Mouse (Mus musculus): Measurements from ENCODE around the gene Ccdc113.

Gene Ccdc113

GRCm38 (mm10) chr8:95533584-95534387 lies at the start of gene Ccdc113:
Gene Ccdc113 (plus strand): TSS chr8:95534085.
- CTCF ChIA-PET = no interaction called here

- CTCF ChIA-PET = no interaction called here
Measured at GRCm38 (mm10) chr8:95487800-95488697, 45.8 kb upstream of the Ccdc113 start.

DNA sequence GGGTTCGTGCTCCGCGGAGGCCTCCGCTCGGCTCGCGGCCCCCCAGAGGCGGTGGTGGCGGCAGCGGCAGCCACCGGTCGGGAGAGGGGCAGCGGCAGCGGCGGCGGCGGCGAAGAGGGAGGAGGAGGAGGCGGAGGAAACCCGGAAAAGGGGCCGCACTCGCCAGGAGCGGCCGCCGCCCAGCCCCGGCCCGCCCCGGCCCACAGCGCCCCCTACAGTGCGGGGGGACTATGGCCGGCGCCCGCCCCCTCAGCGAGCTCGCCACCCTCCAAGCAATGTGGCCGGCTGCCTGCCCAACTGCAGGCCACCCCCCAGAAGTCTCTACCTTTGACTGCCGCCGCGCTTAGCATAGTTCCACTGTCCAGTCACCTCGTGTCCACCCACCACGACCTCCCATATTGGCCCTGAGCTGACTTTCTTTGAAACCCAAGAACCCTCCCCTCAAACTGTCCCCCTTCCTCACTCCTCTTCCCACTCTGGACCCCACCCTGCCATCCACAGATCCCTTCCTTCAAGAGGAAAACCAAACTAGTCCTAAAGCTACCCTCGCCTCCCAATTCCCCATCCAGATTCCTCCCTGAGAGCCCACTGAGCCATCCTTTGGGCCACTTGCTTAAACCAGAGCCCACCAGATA lies 45.1 kb upstream of the Ccdc113 start:
- CTCF ChIA-PET = interaction anchor here (0.7 kb wide), 2 partner anchors 137 to 156 kb away, joined by 4 read pairs; partner anchors contain the start of gene Mmp15

DNA sequence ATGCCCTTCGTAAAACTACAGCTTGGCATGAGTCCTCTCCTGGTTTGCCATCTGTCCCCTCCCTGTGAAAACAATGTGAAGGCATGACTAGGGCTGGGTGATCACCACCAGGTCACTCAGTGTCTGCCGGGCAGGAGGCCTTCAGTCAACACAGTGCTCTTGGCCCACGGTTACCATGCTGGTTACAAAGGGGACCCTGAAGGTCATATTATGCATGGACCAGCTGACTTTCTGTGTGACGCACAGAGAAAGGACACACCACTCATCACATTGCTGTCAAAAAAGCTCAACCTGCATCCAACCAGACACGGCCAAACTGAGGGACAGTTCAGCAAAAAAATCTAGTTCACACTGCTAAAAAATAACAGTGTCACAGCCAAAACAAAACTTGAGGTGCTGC lies 43.9 kb upstream of the Ccdc113 start, which contains the start of gene Csnk2a2:
Gene Csnk2a2, minus strand, starts transcription at position 34 of the 400 bp plus-strand sequence.
- CTCF ChIA-PET = no interaction called here

- CTCF ChIA-PET = no interaction called here
Measured at GRCm38 (mm10) chr8:95492057-95492456, 41.8 kb upstream of the Ccdc113 start.

DNA sequence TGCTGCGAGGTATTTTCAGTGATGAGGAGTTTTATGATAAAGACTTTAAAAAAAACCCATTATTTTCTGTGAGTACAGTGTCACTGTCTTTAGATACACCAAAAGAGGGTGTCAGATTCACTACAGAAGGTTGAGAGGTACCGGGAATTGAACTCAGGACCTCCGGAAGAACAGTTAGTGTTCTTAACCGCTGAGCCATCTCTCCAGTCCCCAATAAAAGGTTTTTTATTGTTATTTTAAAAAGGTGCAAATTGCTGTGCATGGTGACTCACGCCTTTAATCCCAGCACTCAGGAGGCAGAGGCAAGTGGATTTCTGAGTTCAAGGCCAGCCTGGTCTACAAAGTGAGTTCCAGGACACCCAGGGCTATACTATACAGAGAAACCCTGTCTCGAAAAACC lies 38.4 kb upstream of the Ccdc113 start:
- CTCF ChIA-PET = no interaction called here

DNA sequence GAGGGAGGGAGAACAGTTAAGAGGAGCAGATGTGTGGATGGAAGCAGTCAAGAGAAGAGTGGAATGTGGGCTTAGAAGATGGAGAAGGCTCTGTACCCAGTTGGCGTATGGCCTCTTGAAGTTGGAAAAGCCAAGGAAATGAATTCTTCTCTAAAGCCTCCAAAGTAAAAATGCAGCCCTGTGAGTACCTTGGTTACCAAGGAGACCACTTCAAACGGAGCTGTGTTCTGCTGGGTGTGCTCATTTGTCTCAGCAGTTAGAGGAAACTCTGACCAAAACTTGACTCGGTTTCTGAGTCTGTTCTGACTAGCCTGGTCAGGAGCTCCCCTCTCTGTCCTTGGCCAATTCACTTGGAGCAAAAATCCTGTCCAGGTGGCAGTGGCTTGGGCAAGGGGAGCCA lies 37.5 kb upstream of the Ccdc113 start:
- CTCF ChIA-PET = interaction anchor here (0.8 kb wide), 1 partner anchor 30 kb away, joined by 4 read pairs; no protein-coding TSS in a partner anchor

- CTCF ChIA-PET = no interaction called here
Measured at GRCm38 (mm10) chr8:95497821-95498220, 36.1 kb upstream of the Ccdc113 start.

GRCm38 (mm10) chr8:95499266-95500064 lies 34.4 kb upstream of the Ccdc113 start:
- CTCF ChIA-PET = no interaction called here

DNA sequence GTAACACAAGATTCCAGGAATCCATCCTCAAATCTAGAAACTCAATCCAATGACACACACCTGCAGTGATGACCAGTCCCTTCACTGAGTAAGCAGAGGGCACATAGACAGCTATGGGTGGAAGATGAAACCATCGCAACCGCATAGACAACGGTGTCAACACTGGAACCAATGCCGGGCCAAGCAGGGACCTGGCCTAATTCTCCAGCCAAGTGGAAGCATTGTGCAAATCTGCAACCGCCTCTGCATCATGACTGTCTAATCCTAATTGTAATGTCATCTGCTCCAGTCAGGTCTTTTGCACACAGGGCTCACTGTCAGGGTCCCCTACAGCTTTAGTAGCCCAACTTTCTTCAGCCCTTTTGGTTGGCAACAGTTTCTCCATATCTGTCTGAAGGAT lies 33.4 kb upstream of the Ccdc113 start:
- CTCF ChIA-PET = no interaction called here

GRCm38 (mm10) chr8:95502431-95502830 lies 31.5 kb upstream of the Ccdc113 start:
- CTCF ChIA-PET = no interaction called here

GRCm38 (mm10) chr8:95504835-95505234 lies 29.1 kb upstream of the Ccdc113 start:
- CTCF ChIA-PET = no interaction called here

DNA sequence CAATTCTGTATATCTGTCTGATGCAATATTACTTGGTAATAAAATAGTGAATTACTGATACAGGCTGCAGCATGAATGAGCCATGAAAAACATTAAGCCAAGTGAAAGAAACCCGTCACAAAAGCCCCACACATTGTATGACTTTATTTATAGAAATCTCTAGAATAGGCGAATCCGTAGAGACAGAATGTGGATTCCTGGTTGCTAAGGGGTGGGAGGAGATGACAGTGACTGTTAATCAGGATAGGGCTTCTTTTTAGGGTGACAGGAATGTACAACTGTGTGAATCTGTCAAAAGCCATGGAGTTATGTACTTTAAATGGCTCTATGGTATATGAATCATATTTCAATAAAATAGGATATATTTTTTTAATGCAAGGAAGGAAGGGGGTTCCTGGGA lies 28.3 kb upstream of the Ccdc113 start:
- CTCF ChIA-PET = no interaction called here

DNA sequence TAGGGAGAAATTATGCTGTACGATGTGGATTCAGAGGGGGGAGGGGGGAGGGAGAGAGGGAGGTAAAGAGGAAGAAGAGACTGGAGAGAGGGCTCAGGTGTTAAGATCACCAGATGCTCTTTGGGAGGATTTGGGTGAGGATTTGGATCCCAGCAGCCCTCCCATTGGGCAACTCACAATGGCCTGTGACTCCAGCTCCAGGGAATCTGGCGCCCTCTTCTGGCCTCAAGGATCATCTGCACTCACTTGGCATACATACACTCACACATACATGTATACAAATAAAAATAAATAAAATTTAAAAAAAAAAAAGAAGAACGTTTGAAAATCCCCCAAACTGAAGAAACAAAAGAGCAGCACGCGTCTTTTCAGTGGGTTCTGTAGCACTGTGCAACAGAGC lies 27.6 kb upstream of the Ccdc113 start:
- CTCF ChIA-PET = no interaction called here

DNA sequence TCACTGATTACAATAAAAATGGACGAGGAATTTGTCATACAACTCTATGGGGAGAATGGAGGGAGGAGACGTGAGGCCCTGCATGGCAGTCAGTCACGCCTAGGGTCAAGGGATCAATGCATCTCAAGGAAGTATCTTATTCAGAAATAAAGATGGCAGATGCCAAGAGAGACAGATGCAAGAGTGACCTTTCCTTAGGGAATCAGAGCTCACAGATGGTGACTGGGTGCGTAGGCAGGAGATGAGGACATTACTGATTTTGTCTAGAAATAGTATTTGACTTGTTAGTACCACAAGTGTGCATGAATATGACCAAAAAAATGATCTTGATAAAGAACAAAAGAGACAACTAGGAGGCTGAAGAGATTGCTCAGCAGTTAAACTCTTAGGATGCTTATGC lies 21.6 kb upstream of the Ccdc113 start:
- CTCF ChIA-PET = no interaction called here

DNA sequence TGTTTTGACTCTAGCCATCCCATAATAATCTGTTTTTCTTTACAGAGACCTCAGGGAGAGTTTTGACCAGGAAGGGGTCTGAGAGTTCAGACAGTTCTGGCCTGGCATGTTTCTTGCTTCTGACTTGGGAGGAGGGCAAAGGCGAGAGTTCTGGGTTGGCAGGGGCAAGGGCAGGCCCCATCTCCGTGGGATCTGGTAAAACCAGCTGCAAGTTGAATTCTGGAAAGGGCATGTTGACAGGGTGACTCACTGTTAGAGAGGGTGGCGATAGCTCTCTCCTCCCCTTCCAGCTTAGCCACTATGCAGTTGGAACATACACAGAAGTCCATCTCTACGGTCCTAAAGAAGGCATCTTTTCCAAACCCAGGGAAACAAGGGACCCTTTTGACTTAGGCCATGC lies 20.7 kb upstream of the Ccdc113 start:
- CTCF ChIA-PET = no interaction called here

DNA sequence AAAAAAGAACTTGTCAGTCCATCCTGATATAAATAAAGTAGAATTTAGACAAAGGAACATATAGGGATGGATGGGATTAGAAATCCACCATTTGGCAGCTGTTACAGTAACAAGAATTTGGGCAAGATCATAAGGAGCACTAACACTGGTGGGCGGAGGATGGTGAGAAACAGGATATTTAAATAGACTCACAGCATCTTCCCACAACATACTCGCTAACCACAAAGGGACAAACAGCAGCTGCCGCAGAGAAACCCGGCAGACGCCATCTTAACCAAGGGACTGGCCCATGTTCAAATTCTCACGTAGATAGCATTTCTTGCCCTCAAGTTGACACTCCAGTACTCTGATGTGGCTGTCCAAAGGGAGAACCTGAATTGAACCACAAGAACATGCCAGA lies 17.0 kb upstream of the Ccdc113 start:
- CTCF ChIA-PET = no interaction called here

GRCm38 (mm10) chr8:95523991-95524390 lies 9.9 kb upstream of the Ccdc113 start:
- CTCF ChIA-PET = no interaction called here

DNA sequence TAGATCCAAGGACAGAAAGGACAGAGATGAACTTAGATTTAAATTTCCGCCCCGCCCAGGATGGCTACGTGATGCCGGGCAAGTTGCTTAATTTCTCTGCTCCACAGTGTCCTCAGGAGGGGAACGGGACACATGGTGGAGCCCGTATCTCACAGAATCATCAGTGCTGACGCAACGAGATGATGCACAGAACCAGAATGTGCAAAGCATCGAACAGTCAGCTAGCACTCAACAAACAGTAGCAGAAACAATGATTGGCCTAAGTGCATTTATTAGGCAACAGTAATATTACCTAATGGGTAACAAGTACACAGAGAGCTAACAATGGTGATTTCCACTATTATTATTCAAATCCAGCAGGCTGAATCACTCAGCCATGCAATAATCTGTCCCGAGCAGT lies 5.7 kb upstream of the Ccdc113 start:
- CTCF ChIA-PET = no interaction called here

DNA sequence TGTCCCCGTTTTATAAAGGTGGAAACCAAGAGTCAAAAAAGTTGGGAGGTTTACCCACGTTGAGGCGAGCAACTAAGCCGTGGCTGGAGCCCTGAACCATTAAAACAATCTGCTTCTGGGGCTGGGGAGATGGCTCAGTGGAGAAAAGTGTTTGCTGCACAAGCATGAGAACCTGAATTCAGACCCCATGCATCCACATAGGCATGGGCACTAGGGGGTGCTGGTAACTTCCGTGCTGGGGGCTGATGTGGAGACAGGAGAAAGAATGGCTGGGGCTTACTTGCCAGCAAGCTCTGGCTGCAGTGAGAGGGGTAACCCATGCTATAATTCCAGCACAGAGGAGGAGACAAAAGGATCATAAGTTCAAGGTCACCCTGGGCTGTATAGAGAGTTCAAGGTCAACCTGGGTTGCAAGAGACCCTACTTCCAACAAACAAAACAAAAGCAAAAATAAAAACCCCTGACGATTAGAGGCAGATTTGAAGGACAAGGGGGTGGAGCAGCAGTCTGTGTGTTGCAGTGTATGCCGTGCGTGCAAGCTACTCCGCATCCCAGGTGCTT lies 5.1 kb upstream of the Ccdc113 start:
- CTCF ChIA-PET = no interaction called here

- CTCF ChIA-PET = interaction anchor here (0.9 kb wide), 1 partner anchor 531 kb away, joined by 3 read pairs; no protein-coding TSS in a partner anchor
Measured at GRCm38 (mm10) chr8:95532206-95532605, 1.7 kb upstream of the Ccdc113 start.

All from spleen, embryonic (tissue).